Mouse (Mus musculus) C2C12 (cell line): ENCODE data around the gene Hsf4.

Experiments
- CEBPB ChIP-seq: IDR thresholded peaks from one replicate; pipeline ENCODE4 v1.6.1; 2011; ENCODE audit warnings: low read depth, mild to moderate bottlenecking, control low read depth, moderate library complexity
- CTCF ChIP-seq: IDR thresholded peaks from one replicate; pipeline ENCODE4 v1.5.1; 2011; ENCODE audit not compliant: control insufficient read depth, insufficient read depth, insufficient read length
- FOSL1 ChIP-seq: IDR thresholded peaks from one replicate; pipeline ENCODE4 v1.8.0; 2011; ENCODE audit warnings: mild to moderate bottlenecking, low read length; ENCODE audit not compliant: poor library complexity, insufficient read depth, severe bottlenecking
- MAX ChIP-seq: IDR thresholded peaks from one replicate; pipeline ENCODE4 v1.6.1; 2011; ENCODE audit warnings: mild to moderate bottlenecking, control low read depth
- MYOD1 ChIP-seq: IDR thresholded peaks from one replicate; pipeline ENCODE4 v1.6.1; 2011; ENCODE audit warnings: low read depth; ENCODE audit not compliant: control insufficient read depth, insufficient read length
- MYOG ChIP-seq: IDR thresholded peaks from one replicate; pipeline ENCODE4 v1.6.1; 2011; ENCODE audit not compliant: control insufficient read depth, insufficient read length; ENCODE audit errors: extremely low read depth
- USF1 ChIP-seq: IDR thresholded peaks from one replicate; pipeline ENCODE4 v1.6.1; 2011; ENCODE audit warnings: low read depth, mild to moderate bottlenecking, control low read depth, moderate library complexity

- TF ChIP-seq CTCF (no peak), USF1 (no peak), MAX (no peak), MYOG (no peak), CEBPB (no peak), FOSL1 (no peak), MYOD1 (no peak)
Measured at GRCm38 (mm10) chr8:105317941-105318340, 48.3 kb downstream of the Hsf4 start.
